Mouse (Mus musculus) spleen, adult 2 months (tissue): ENCODE measurements around the gene Axin1.
"Not testable (repeated sequence)": the region's sequence is repeated elsewhere in the genome, so short reads cannot be mapped to it uniquely, and the experiment has no call there.

Source experiments
- CTCF ChIP-seq: fragments of 200-500 bp; IDR thresholded peaks from 2 replicates; pipeline ENCODE4 v1.5.1; 2011; ENCODE audit warnings: mild to moderate bottlenecking, inconsistent platforms; ENCODE audit not compliant: insufficient read depth, insufficient read length, insufficient replicate concordance; ENCODE audit errors: extremely low read depth
- POLR2A ChIP-seq: fragments of 200-500 bp; IDR thresholded peaks from 2 replicates; pipeline ENCODE4 v1.6.1; 2011; ENCODE audit warnings: low read depth, low read length, inconsistent platforms

- TF ChIP-seq CTCF, POLR2A: not testable (repeated sequence)
Measured at GRCm38 (mm10) chr17:26175248-26175647, 36.8 kb downstream of the Axin1 start.
